Mouse (Mus musculus) E14TG2a.4 (cell line): ENCODE results near the gene Gm20388.

ENCODE experiments used
- CTCF ChIP-seq: conservative IDR thresholded peaks from 2 replicates; pipeline ENCODE4 v1.5.1; 2014; ENCODE audit warnings: low read length
- NANOG ChIP-seq: IDR thresholded peaks from 2 replicates; pipeline ENCODE4 v1.6.1; 2014; ENCODE audit warnings: borderline replicate concordance, low read length, mixed read lengths

GRCm38 (mm10) chr8:120627298-120627697 lies 716.7 kb downstream of the Gm20388 start:
- TF ChIP-seq CTCF (no peak), NANOG (no peak)
